Mouse (Mus musculus): ENCODE results near the gene Caskin2.
"Not testable (repeated sequence)": the region's sequence is repeated elsewhere in the genome, so short reads cannot be mapped to it uniquely, and the experiment has no call there.

The Caskin2 gene

GRCm38 (mm10) chr11:115765103-115765606 is 48.3 kb downstream of the Caskin2 start, which contains the start of gene Tmem94:
TSS of gene Tmem94 (plus strand) at chr11:115765433.
- peak; percentile 98 for DNase-seq (ENCODE audit: low read depth, low spot score)

- DNase-seq (ENCODE audit: low read depth, low spot score) = no peak
Measured at GRCm38 (mm10) chr11:115764698-115765097, 48.7 kb downstream of the Caskin2 start.

GRCm38 (mm10) chr11:115762176-115762575 is 51.3 kb downstream of the Caskin2 start:
- not testable (repeated sequence) for DNase-seq (ENCODE audit: low read depth, low spot score)

GRCm38 (mm10) chr11:115753485-115753884 is 60.0 kb downstream of the Caskin2 start:
- DNase-seq (ENCODE audit: low read depth, low spot score) = no peak

- DNase-seq (ENCODE audit: low read depth, low spot score) = no peak
Measured at GRCm38 (mm10) chr11:115752653-115753052, 60.8 kb downstream of the Caskin2 start.

- DNase-seq (ENCODE audit: low read depth, low spot score) = no peak
Measured at GRCm38 (mm10) chr11:115751725-115752124, 61.7 kb downstream of the Caskin2 start.

- DNase-seq (ENCODE audit: low read depth, low spot score) = no peak
Measured at GRCm38 (mm10) chr11:115749834-115750233, 63.6 kb downstream of the Caskin2 start.

All from brain, embryonic 18.5 days (tissue).